Mouse (Mus musculus): ENCODE results near the gene Mettl1.

- no peak for TF ChIP-seq CTCF (IDR thresholded peaks at IDR 0.05; ENCODE audit: low read depth, low read length)
- TF ChIP-seq POLR2A (IDR thresholded peaks at IDR 0.05; ENCODE audit: borderline replicate concordance, low read depth, low read length) = no peak
Measured at GRCm38 (mm10) chr10:127062503-127062902, 21.3 kb downstream of the Mettl1 start.
